Mouse (Mus musculus): ENCODE measurements at regions not wholly inside any gene's neighbourhood (a gene's known extent, or its start where the extent isn't known, plus 50 kb on each side); places are given as distances from the start of the nearest gene placed in this dataset.
"Not testable (repeated sequence)": the region's sequence is repeated elsewhere in the genome, so short reads cannot be mapped to it uniquely, and the experiment has no call there.

DNA sequence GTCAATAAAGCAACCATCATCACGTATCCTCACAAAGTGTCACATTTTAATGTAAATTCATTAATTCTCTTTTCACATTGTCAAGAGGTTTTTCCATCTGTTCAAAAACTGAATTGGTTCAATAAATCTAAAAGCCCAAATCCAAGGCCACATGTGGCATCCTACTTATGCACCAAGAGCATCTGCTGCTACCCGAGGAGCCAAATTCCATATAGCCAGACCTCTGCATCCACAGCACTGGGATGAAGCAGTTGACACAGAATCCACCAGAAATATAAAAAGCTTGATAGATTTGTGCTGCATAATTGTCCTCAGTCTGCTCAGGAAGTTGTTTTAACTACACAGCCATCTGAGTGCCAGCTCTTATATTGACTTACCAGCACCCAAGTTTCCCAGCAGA is 164.4 kb upstream of the Tram1l1 start:
- in situ Hi-C loops (cut with MboI, MseI): loop anchor here (10.0 kb wide), 1 partner anchor 969 kb away; no protein-coding TSS in a partner anchor

DNA sequence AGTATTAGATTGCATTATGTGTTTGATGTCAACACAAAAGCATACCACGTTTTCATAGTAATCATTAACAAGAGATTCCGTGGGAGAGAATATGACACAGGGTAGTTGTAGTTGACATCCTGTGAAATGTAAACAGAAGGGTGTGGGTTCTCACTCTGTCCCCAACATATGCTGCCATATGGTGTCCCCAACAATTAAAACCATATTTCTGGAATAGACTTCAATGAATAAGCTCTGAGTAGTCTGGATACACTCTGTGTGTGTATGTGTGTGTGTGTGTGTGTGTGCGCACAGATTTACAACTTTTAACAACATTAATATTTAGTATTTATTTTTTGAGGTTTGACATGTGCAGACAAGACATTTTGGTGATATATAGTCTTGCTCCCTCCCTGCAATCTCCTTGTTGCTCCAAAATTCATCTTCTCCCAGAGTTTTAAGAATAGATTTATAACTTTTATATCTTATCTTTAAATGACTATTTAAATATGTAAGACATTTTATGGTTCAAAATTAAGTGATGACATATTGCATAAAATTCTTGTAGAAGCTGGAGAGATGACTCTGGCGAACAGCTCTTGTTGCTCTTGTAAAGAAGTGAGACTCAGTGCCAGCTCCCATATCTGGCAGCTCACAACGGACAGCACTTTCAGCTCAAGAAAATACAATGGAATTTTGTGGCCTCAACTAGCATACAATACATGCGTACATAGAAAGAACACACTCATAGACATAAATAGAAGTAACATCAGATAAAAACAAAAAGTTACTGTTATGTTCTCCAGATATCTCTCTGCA is 162.6 kb upstream of the Tram1l1 start:
- in situ Hi-C loops (cut with MboI, MseI): loop anchor here (10.0 kb wide), 1 partner anchor 967 kb away; no protein-coding TSS in a partner anchor

DNA sequence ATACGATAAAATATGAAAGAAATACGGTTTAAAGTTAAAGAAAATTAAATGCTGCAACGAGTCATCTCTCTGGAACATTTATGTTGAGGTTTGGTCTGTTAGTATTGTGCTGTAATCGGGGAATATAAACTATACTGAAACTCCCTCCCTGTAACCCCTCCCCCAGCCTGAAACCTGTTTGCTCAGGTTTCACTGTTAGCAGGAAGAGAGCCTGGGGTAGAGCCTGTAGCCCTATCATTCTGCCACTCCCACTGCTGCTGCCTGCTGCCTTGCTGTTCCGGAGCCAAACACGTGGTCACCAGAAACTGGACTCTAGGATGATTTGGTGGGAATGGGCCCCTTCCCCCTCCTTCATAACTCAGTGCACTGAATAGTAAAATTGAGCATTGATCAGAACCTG is 127.3 kb upstream of the Tram1l1 start:
- in situ Hi-C loops (cut with MboI, MseI): not testable (repeated sequence)

DNA sequence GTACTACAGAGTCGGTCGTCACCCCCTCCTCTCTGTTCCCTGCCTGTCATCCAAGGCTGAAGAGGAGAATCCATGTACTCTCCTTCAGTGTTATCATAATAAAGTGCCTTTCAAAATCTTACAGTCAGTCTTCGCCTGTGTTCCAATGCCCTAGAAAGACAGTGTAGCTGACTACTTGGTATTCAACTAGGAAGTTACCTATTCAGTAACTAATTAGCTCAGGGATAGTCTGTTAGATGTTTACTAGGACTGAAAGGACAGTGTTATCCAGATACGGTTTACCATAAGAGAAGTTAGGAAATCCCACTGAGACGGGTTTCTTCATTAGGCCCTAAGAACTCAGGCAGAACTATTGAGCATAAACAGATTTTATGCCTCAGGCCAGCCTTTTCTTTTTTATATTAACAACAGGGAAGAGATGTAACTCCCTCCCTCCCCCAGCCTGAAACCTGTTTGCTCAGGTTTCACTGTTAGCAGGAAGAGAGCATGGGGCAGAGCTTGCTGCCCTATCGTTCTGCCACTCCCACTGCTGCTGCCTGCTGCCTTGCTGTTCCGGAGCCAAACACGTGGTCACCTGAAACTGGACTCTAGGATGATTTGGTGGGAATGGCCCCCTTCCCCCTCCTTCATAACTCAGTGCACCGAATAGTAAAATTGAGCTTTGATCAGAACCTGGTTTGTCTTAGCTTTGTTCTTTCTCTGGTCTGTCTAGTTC is 120.3 kb upstream of the Tram1l1 start:
- in situ Hi-C loops (cut with MboI, MseI): not testable (repeated sequence)

DNA sequence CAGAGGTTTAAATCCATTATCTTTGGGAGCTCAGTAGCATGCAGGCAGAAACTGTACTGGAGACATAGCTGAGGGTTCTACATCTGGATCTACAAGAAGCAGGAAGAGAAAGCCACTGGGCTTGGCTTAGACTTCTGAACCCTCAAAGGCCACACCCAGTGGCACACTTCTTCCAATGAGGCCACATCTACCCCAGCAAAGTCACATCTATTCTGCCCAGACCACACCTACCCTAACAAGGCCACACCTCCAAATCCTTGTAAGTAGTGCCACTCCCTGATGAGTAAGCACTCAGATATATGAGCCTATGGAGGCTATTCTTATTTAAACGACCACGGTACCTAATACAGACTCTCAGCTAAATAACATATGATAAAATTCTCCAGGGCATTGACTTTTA is 103.5 kb upstream of the Tram1l1 start:
- in situ Hi-C loops (cut with MboI, MseI): no loop called here

DNA sequence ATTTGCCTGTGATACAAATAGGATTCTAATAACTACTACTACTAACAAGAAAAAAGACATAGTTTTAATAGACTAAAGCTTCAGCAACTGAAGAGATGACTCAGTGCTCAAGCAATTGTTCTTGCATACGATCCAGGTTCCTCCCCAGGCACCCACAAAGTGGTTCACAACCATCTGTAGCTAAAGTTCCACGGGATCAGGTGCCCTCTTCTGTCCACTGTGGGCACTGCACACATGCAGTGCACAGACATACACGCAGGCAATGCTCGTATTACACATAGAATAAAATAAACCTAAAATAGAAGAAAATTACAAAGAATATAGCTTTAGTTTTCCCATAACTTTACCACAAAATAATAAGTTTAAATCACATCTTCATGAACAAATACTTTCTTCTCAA is 94.7 kb upstream of the Tram1l1 start:
- in situ Hi-C loops (cut with MboI, MseI): no loop called here

DNA sequence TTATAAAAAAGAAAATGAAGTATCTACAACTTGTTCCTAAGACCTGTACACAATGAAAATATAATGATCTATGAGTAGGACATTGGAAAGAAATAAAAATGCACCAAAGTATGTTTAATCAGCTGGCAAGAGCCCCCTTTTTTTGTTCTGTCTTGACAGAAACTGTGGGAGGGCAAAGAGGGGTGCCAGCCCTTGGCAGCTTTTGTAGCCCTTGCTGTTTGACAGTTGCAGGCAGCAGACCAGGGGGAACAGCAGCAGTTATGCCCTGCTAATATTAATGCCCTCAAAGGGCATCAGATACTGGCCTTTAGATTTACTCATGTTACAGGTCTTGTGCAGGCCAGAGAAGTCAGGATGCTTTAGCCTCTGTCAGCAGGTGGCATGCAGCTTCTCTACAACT is 93.0 kb upstream of the Tram1l1 start:
- in situ Hi-C loops (cut with MboI, MseI): no loop called here

DNA sequence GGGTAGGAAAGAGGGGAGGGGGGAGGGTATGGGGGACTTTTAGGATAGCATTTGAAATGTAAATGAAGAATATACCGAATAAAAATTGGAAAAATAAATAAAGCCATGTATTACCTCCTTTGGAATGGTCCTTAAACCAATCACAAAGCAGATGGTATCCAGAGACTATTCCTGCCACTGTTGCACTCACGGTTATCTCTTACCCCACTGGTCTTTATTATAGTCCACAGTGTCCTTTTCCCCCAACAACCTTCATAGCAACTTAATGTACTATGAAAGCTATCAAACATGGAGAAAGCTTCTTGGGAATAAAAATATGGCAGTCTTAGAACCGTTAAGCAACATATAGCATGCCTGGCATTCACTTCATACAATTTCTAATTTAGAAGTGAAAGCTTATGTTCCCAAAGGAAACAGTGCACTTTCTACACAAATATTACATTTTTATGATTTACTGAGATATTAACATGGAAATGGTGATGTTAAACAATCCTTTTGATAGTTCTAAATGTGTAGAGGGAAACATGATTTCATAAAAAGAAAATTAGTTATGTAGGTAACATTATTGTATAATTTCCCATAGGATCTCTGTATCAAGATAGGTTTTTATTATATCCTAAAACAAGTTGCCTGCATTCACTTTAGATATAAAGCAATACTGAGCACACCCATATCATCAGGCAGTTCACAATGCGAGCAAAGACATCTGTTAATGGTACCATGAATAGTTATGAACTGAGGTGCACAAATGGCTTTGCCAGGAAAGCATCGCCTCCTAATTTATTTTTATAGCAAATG is 79.5 kb upstream of the Tram1l1 start:
- in situ Hi-C loops (cut with MboI, MseI): no loop called here

DNA sequence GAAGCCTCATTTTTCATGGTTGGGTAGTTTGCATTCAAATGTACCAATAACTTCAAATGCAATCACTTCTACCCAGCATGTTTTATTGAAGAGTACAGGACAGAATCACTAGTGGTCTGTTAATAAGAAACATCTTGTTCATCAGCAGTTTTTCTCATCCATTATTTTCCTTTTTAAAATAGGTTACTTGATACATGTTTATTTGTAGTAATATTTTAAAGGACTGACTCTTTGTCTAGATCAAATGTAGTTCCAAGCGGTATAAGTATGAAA is 79.0 kb upstream of the Tram1l1 start:
- in situ Hi-C loops (cut with MboI, MseI): no loop called here

DNA sequence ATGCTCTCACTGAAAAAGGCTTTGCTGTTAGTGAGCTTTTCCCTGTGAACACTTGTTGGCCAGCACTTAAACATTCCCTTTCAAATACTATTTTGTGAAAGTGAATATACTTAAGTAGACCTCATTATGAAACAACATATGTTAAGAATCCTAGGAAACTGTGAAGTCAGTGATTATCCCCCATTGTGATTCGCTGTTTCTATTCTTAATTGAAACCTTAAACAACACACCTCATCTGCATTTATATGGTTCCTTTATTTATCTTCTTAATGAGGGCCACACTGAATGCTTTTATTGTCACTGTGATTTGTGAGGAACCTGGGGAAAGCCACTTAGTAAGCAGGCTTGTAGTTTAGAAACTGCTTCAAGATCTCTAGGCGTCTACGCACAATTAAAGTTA is 58.5 kb upstream of the Tram1l1 start:
- in situ Hi-C loops (cut with MboI, MseI): loop anchor here (25.0 kb wide), 1 partner anchor 1050 kb away; no protein-coding TSS in a partner anchor

DNA sequence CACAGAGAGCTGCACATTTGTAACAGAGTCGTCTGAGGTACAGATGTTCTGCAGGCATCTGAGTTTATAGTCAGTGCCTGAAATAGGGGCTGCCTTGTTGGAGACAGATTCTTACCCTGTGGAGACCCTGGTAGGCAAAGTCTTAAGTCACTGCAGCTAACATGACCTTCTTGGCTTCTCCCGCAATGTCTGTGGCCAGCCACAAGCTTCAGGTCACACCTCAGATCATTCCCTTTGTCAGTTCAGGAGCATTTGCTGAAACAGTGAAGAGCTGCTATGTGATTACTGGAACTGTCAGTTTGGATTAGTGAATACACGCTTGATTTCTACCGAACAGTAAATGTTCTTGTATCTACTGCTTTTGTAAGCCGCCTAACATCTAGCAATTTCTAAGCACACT is 53.8 kb upstream of the Tram1l1 start:
- in situ Hi-C loops (cut with MboI, MseI): loop anchor here (25.0 kb wide), 1 partner anchor 1055 kb away; no protein-coding TSS in a partner anchor

DNA sequence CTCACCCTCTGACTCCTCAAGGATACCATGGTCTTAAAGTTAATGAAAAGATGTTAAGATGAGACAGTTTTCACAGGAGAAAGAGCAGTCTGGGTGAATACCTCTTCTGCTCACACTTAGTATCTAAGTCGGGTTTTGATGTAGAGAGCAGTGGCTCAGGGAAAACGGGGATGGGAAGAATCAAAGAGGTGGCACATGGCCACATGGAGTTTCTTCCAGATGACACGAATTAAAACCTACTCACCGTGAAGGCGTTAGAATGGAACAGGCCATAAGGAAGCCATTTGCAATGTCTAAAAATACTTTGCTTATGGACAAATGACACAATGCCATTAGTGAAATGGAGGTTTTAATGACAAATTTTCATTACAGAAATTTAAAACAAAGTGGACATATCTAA is 50.1 kb upstream of the Tram1l1 start:
- in situ Hi-C loops (cut with MboI, MseI): loop anchor here (5.0 to 25.0 kb wide), 2 partner anchors 748 to 1058 kb away; no protein-coding TSS in a partner anchor
